1 mouse cellular context compared by ENCODE assay signal in the genomic region with DNA sequence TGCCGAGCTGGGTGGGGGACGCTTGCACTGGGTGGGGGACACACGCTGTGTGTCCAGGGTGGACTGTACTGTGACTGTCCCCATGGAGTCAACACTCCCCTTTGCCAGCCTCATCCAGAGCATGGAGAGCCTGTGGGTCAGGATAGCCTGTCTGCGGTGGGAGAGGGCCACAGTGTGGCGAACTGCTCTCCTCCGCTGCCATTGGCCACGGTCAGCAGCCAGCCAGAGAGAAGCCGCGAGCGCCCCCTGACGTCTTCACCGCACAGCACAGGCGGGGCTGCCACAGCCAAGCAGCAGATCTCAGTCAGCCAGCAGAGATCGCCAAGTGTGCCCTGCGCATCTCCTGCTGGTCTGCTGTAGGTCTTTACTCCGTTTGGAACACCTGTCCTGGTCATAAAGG.
TF ChIP-seq lines count a peak whose summit lies in the region.

No protein-coding gene starts in this region.

TF ChIP-seq in CH12.LX, 34 proteins besides CTCF, POLR2A, EP300 and RAD21 (continued from another document):
- peak; percentile 32; the same call in 1 of the 2 replicates for TF ChIP-seq NELFE (IDR thresholded peaks at IDR 0.05; ENCODE audit: low read depth, low read length)
- TF ChIP-seq ZMIZ1 (IDR thresholded peaks at IDR 0.05; ENCODE audit: low read depth, low read length): no peak
- TF ChIP-seq SMC3 (IDR thresholded peaks at IDR 0.05; ENCODE audit: low read depth, low read length): peak; percentile 95
- peak; percentile 53 for TF ChIP-seq NRF1 (IDR thresholded peaks at IDR 0.05; ENCODE audit: low read depth, low read length)
- no peak for TF ChIP-seq MAFK (IDR thresholded peaks at IDR 0.05; ENCODE audit: insufficient replicate concordance, low read length)
- no peak for TF ChIP-seq ZNF384 (IDR thresholded peaks at IDR 0.05; ENCODE audit: low read depth, low read length)
- TF ChIP-seq BHLHE40 (IDR thresholded peaks at IDR 0.05; ENCODE audit: low read depth, low read length): no peak
- peak; percentile 23; the same call in 1 of the 2 replicates for TF ChIP-seq ELF1 (IDR thresholded peaks at IDR 0.05; ENCODE audit: low read depth, low read length)
